Mouse (Mus musculus) left cerebral cortex, adult 6 months (tissue): ENCODE measurements around the gene 4930513O06Rik. TPM values are rescaled to one million over a fixed set of nuclear protein-coding genes. Genes with fewer than 3 reads are reported as not detected.

Experiments
- long read RNA-seq, 2 experiments: library from polyadenylated mRNA; unstranded; transcript quantifications; one replicate each; pipeline ENCODE4 v2.0.0; 2019 to 2020
- polyA plus RNA-seq: library from polyadenylated mRNA; unstranded; fragments of <200 nt; fragmentation: Nextera tagmentation; gene quantifications from 2 replicates; pipeline ENCODE4 v1.2.3, GENCODE M21; 2021

Gene 4930513O06Rik
- not detected in 2 replicates for polyA plus RNA-seq
- long read RNA-seq, experiment 1: 0 reads
- long read RNA-seq, experiment 2: 0 reads

DNA sequence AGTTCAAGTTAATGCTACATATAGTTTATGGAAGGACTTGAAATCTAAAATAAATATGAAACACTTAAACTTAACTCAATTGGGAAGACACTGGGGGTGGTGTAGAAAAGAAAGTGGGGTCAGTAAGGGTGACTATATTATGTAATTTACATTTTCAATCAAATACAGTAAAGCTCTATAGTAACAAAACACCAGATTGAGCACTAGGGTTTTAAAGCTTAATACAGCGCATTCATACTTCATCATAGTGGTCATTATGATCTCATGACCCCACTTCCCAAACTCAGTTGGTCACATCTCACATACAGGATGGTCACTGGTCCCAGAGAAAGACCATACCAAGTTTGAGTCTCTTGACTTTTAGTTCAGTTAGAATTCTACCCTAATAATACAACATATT, at the start of gene 4930513O06Rik:
4930513O06Rik (plus strand) TSS at position 301 of the 400 bp plus-strand sequence.

GRCm38 (mm10) chrX:139085077-139085476, 966 bp upstream of the 4930513O06Rik start, which contains the start of gene Serpina7:
Serpina7 (minus strand) TSS chrX:139085236.

Other genes starting within 250 kb of the 4930513O06Rik start
- gene Nrk, start 171.8 kb upstream of the 4930513O06Rik start, polyA plus RNA-seq: not detected in 2 replicates
- not detected in 2 replicates for gene Serpina7, start 1.0 kb upstream of the 4930513O06Rik start, polyA plus RNA-seq
- gene 4933428M09Rik, start 93.0 kb downstream of the 4930513O06Rik start, polyA plus RNA-seq: not detected in 2 replicates
- 2.2 and 3.2 TPM in 2 replicates for gene Mum1l1, start 123.8 kb downstream of the 4930513O06Rik start, polyA plus RNA-seq
- not detected in 2 replicates for gene Trap1a, start 247.4 kb downstream of the 4930513O06Rik start, polyA plus RNA-seq